Mouse (Mus musculus): ENCODE data around the gene Ggt6. TPM values are rescaled to one million over a fixed set of nuclear protein-coding genes. Genes with fewer than 3 reads are reported as not detected.
A peak's percentile ranks its signal among the peaks of the same experiment; 100 is the strongest.

Ggt6 gene
- total RNA-seq (2012; rRNA removed): 0.98 and 1.4 TPM in 2 replicates

- in situ Hi-C loops (cut with MboI; ENCODE audit: low sequenced_read_pairs in 2 of 2, unreplicated experiment in 2 of 2): loop anchor here (5.0 to 25.0 kb wide), 3 partner anchors 83 to 223 kb away; partner anchors contain the start of genes Med31 (in 2 of the 2), 4933427D14Rik (in 1 of the 2), Gm43951 (in 1 of the 2) and Txndc17 (in 1 of the 2)
- H3K4me1 ChIP-seq (ENCODE audit: control insufficient read depth in 2 of 2, insufficient read depth in 2 of 2, low read length in 2 of 2, poor library complexity in 1 of 2): peaks cover 5 to 12% of the 10 kb centered on the region in 2 experiments; a peak in 2 of 4 replicates
- TF ChIP-seq ZNF384 (IDR thresholded peaks at IDR 0.05; ENCODE audit: low read depth, low read length) (no peak), ZC3H11A (IDR thresholded peaks at IDR 0.05; ENCODE audit: borderline replicate concordance, low read depth, low read length) (no peak), HCFC1 (IDR thresholded peaks at IDR 0.05; ENCODE audit: borderline replicate concordance, insufficient read depth, low read length) (no peak), CHD2 (IDR thresholded peaks at IDR 0.05; ENCODE audit: low read depth, low read length) (no peak), MAFK (IDR thresholded peaks at IDR 0.05; ENCODE audit: insufficient read depth, low read depth, low read length) (no peak)
- H3K27ac ChIP-seq (ENCODE audit: insufficient read depth, low read depth, low read length, poor library complexity, severe bottlenecking): no peak within 1 kb of the TSS
- peak within 1 kb of the TSS in 1 of 2 experiments; percentile 27; a peak in 1 of 4 replicates for H3K4me3 ChIP-seq (ENCODE audit: insufficient read depth in 1 of 2, low read depth in 1 of 2, low read length in 2 of 2, poor library complexity in 1 of 2, severe bottlenecking in 1 of 2)
- H3K9ac ChIP-seq (ENCODE audit: insufficient read depth, low read depth, low read length, poor library complexity, severe bottlenecking): no peak within 1 kb of the TSS
- DNase-seq (ENCODE audit: low read depth, low spot score): no peak
- no peaks in the 10 kb centered on the region for H3K36me3 ChIP-seq (ENCODE audit: control insufficient read depth, insufficient read depth, low read length, poor library complexity, severe bottlenecking)
- H3K9me3 ChIP-seq (ENCODE audit: control insufficient read depth, insufficient read depth, low read depth, low read length): no peaks in the 10 kb centered on the region
Measured at GRCm38 (mm10) chr11:72434963-72435693, at the start of gene Ggt6. Ggt6 (plus strand) TSS chr11:72435526.

GRCm38 (mm10) chr11:72388113-72388529 is 47.2 kb upstream of the Ggt6 start:
- Histone ChIP-seq H3K9ac (ENCODE audit: insufficient read depth, low read depth, low read length, poor library complexity, severe bottlenecking) (no peak overlapping the region), H3K4me1 (ENCODE audit: control insufficient read depth in 2 of 2, insufficient read depth in 2 of 2, low read length in 2 of 2, poor library complexity in 1 of 2) (no peaks in the 10 kb centered on the region), H3K4me3 (ENCODE audit: insufficient read depth in 1 of 2, low read depth in 1 of 2, low read length in 2 of 2, poor library complexity in 1 of 2, severe bottlenecking in 1 of 2) (no peak overlapping the region), H3K9me3 (ENCODE audit: control insufficient read depth, insufficient read depth, low read depth, low read length) (no peaks in the 10 kb centered on the region), H3K27ac (ENCODE audit: insufficient read depth, low read depth, low read length, poor library complexity, severe bottlenecking) (no peak overlapping the region), H3K36me3 (ENCODE audit: control insufficient read depth, insufficient read depth, low read length, poor library complexity, severe bottlenecking) (peaks cover 6% of the 10 kb centered on the region; the same call in 1 of the 2 replicates)
- peak; percentile 70 for TF ChIP-seq MAFK (IDR thresholded peaks at IDR 0.05; ENCODE audit: insufficient read depth, low read depth, low read length)
- TF ChIP-seq HCFC1 (IDR thresholded peaks at IDR 0.05; ENCODE audit: borderline replicate concordance, insufficient read depth, low read length): no peak
- DNase-seq (ENCODE audit: low read depth, low spot score): no peak
- in situ Hi-C loops (cut with MboI; ENCODE audit: low sequenced_read_pairs in 2 of 2, unreplicated experiment in 2 of 2): no loop called here

GRCm38 (mm10) chr11:72389407-72390142 is 45.8 kb upstream of the Ggt6 start:
- TF ChIP-seq ZC3H11A (IDR thresholded peaks at IDR 0.05; ENCODE audit: borderline replicate concordance, low read depth, low read length) (no peak), CHD2 (IDR thresholded peaks at IDR 0.05; ENCODE audit: low read depth, low read length) (no peak), MAFK (IDR thresholded peaks at IDR 0.05; ENCODE audit: insufficient read depth, low read depth, low read length) (no peak), HCFC1 (IDR thresholded peaks at IDR 0.05; ENCODE audit: borderline replicate concordance, insufficient read depth, low read length) (no peak), ZNF384 (IDR thresholded peaks at IDR 0.05; ENCODE audit: low read depth, low read length) (no peak)
- Histone ChIP-seq H3K4me3 (ENCODE audit: insufficient read depth in 1 of 2, low read depth in 1 of 2, low read length in 2 of 2, poor library complexity in 1 of 2, severe bottlenecking in 1 of 2) (no peak overlapping the region), H3K4me1 (ENCODE audit: control insufficient read depth in 2 of 2, insufficient read depth in 2 of 2, low read length in 2 of 2, poor library complexity in 1 of 2) (no peaks in the 10 kb centered on the region), H3K27ac (ENCODE audit: insufficient read depth, low read depth, low read length, poor library complexity, severe bottlenecking) (no peak overlapping the region), H3K36me3 (ENCODE audit: control insufficient read depth, insufficient read depth, low read length, poor library complexity, severe bottlenecking) (peaks cover 10% of the 10 kb centered on the region; the same call in 1 of the 2 replicates), H3K9me3 (ENCODE audit: control insufficient read depth, insufficient read depth, low read depth, low read length) (no peaks in the 10 kb centered on the region), H3K9ac (ENCODE audit: insufficient read depth, low read depth, low read length, poor library complexity, severe bottlenecking) (no peak overlapping the region)
- no peak for DNase-seq (ENCODE audit: low read depth, low spot score)
- in situ Hi-C loops (cut with MboI; ENCODE audit: low sequenced_read_pairs in 2 of 2, unreplicated experiment in 2 of 2): no loop called here

- in situ Hi-C loops (cut with MboI; ENCODE audit: low sequenced_read_pairs in 2 of 2, unreplicated experiment in 2 of 2): no loop called here
- Histone ChIP-seq H3K4me3 (ENCODE audit: insufficient read depth in 1 of 2, low read depth in 1 of 2, low read length in 2 of 2, poor library complexity in 1 of 2, severe bottlenecking in 1 of 2) (no peak overlapping the region), H3K36me3 (ENCODE audit: control insufficient read depth, insufficient read depth, low read length, poor library complexity, severe bottlenecking) (peaks cover 13% of the 10 kb centered on the region; the same call in 1 of the 2 replicates)
Measured at GRCm38 (mm10) chr11:72391181-72391580, 44.1 kb upstream of the Ggt6 start.

More at GRCm38 (mm10) chr11:72391181-72391580, 44.1 kb upstream of the Ggt6 start:
- Histone ChIP-seq H3K9ac (ENCODE audit: insufficient read depth, low read depth, low read length, poor library complexity, severe bottlenecking) (no peak overlapping the region), H3K9me3 (ENCODE audit: control insufficient read depth, insufficient read depth, low read depth, low read length) (no peaks in the 10 kb centered on the region), H3K4me1 (ENCODE audit: control insufficient read depth in 2 of 2, insufficient read depth in 2 of 2, low read length in 2 of 2, poor library complexity in 1 of 2) (no peaks in the 10 kb centered on the region), H3K27ac (ENCODE audit: insufficient read depth, low read depth, low read length, poor library complexity, severe bottlenecking) (no peak overlapping the region)
- DNase-seq (ENCODE audit: low read depth, low spot score): no peak
- TF ChIP-seq MAFK (IDR thresholded peaks at IDR 0.05; ENCODE audit: insufficient read depth, low read depth, low read length): no peak
- TF ChIP-seq ZNF384 (IDR thresholded peaks at IDR 0.05; ENCODE audit: low read depth, low read length): no peak
- TF ChIP-seq HCFC1 (IDR thresholded peaks at IDR 0.05; ENCODE audit: borderline replicate concordance, insufficient read depth, low read length): no peak
- no peak for TF ChIP-seq ZC3H11A (IDR thresholded peaks at IDR 0.05; ENCODE audit: borderline replicate concordance, low read depth, low read length)
- no peak for TF ChIP-seq CHD2 (IDR thresholded peaks at IDR 0.05; ENCODE audit: low read depth, low read length)
